Mouse (Mus musculus) T-helper 17 cell (primary cell): ENCODE results near the gene Cfap161.

Experiments
- in situ Hi-C, 2 experiments: fragments of 300-600 bp; cut with MboI, MseI; formaldehyde crosslinking; loops; 1 replicate in 1 of 2; 2 replicates in 1 of 2; pipeline ENCODE4 v1.15.1; 2025; ENCODE audit warnings: high pct_unique_total_duplicates in 2 of 2

Gene Cfap161

DNA sequence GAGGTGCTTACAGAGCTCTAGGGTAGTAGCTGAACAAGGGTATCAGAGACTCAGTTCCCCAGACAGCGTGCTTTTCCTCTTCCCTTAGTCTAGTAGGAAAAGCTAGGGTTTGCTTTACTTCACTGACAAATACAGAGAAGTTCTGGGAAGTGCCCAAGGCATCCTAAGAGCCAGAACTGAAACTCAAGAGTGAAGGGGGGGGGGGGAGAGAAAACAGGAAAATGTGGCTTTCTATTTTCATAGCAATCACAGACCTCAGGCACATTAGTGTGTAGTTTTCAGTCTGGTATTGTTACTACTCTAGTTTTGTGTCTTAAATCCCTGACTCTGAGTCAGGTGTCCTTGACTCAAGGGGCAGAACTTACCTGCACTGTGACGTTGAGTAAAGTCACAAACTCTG lies 7.3 kb upstream of the Cfap161 start:
- in situ Hi-C loops, result no loop called here

GRCm38 (mm10) chr7:83801483-83801875 lies 6.8 kb upstream of the Cfap161 start:
- in situ Hi-C loops, result no loop called here

DNA sequence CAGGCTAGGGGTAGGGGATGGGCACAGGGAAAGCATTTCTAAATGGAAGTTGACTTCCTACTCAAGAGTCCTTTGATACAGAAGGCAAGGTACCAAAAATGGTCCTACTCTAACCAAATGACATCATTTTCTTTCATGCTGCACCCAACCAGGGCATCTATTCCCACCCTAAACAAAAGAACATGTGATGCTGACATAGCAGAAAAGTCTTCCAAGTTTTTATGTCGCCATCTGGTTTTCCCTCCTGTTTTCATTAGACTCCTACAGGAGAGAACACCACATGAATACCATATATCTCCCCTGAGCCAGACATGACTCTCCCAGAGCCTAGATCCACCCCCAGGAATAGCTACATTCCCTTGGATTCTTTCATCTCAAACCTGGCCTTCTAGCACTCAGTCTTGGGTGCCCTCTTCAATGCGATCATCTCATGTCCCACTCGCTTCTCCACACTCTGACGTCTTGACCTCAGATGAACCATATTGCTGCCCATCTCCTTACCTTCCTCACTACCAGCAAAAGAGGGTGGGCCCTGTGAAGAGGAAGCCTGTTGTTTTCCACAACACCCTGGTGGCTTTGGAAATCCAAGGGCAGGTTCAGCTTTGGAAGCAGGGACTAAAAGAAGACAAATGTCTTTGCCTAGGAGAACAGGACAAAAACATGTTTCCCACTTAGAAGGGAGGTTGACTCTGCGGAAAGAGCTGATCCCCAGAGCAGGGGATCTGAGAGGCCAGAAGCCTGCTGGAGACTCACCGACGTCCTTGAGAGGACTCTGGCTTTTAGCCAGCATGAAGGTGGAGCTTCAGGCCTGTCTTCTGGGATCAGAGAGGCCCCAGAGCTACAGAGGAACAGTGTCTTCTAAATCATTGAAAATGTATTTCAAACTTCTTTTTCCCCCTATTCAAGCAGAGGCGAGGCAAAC lies 6.1 kb upstream of the Cfap161 start:
- in situ Hi-C loops, result no loop called here

DNA sequence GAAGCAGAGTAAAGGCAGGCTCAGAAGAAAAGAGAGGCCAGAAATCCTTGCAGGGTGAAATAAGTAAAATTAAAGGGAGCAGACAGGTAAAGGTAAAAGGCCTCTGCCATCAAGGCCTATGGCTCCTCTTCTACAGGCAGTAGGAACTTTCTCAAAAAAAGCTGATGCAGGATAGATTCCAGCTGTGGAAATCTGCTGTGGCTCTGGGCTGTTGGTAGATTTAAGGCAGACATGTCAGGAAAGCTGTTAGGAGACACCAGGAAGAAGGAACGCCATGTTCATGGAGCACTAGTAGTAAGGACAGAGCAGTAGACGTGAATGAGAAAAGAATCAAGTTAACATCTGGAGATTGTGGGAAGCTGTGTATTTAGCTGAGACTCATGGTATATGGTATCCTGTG lies 5.4 kb upstream of the Cfap161 start:
- in situ Hi-C loops, result no loop called here

DNA sequence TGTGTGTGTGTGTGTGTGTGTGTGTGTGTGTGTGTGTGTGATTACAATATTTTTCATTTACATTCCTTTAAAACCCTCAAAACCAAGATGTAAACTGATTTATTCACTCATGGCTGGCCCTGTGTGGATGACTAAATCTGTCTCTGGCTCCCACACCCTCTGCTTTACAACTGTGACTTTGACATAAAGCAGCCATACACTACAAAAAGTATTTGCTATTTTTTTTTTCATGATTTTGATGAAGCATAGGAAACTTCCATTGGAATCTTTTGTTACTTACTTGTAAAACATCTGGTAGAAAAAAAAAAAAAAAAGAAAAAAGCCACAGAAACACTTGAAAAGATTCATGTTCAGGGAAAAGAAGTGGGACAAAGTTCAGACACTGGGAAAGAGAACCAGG lies 3.3 kb upstream of the Cfap161 start:
- in situ Hi-C loops, result no loop called here

DNA sequence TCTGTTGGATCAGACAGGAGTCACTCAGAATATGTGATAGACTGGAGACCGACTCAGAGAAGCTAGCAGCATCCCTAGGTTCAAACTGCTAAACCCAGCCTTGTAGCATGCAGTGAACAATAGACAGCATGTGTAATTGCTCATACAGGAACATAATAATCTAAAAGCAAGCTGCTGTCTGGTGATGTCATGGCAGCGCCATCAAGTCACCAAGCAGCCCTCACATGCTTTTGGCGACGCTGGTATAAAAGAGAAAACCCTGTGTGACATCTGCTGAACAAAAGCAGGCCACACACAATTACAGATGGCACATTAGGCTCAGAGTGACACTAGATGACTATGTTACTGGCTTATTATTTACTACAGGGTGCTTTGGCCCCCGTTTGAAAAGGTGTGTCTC lies 1.5 kb upstream of the Cfap161 start:
- in situ Hi-C loops, result no loop called here

- in situ Hi-C loops, result no loop called here
Measured at GRCm38 (mm10) chr7:83794006-83794683, 535 bp downstream of the Cfap161 start.

DNA sequence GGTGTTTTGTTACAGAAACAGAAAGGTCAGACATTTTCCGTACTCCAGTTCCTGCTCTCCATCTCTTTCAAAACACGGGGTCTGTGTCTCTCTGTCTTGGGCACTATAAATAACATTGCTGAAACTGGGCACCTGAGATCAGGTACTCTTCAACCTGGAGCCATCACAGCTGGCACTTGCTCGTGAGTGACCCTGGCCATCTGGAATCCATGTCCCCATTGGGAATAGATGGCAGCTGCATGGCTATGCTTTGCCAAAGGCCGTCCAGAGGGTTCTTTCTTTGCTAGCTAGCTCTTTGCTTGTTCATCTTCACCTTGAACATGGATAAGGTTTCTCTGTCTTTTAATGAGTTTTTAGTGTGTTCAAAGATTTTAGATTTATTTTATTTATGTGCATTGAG lies 13.8 kb downstream of the Cfap161 start:
- in situ Hi-C loops, result no loop called here

- in situ Hi-C loops, result no loop called here
Measured at GRCm38 (mm10) chr7:83780026-83780425, 14.7 kb downstream of the Cfap161 start.

- in situ Hi-C loops, result no loop called here
Measured at GRCm38 (mm10) chr7:83779028-83779427, 15.7 kb downstream of the Cfap161 start.

DNA sequence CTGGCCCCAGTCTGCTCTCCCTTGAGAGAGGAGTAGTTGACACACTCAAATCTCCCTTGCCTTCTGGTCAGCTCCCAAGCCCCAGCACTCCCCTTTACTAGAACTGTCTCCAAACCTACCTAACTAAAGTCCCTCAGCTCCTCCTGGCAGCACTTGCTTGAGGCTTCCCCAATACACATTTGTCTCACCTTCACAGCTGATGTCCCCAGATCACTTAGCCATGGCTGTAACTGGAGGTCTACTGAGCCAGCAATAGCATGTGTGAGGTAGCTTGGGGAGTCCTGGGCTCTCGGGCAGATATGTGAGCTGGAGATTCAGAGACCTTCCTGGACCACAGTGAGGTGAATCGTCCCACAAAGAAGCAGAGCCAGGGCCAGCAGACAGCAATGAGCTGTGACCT lies 16.2 kb downstream of the Cfap161 start:
- in situ Hi-C loops, result no loop called here

GRCm38 (mm10) chr7:83774721-83775120 lies 20.0 kb downstream of the Cfap161 start:
- in situ Hi-C loops, result no loop called here

DNA sequence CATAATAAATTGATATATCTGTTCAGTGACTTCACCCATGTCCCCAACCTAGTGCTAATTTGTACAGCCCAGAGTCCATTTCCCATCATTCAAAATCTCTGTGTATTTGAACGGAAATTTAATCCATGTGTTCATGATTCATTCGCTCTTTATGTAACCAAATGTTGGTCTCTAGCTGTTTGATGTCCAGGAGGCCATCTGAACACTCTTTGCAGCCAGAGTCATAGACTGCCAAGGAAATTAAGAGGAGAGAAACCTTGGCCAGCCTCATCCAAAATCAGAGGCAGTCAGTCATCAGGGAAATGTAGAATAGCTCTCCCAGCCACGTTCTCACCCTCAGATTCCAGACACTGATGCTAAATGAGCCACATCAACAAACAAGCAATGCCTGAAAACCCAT lies 31.0 kb downstream of the Cfap161 start:
- in situ Hi-C loops, result no loop called here

GRCm38 (mm10) chr7:83762336-83762735 lies 32.3 kb downstream of the Cfap161 start:
- in situ Hi-C loops, result no loop called here

- in situ Hi-C loops, result loop anchor here in 1 of 2 experiments (10.0 kb wide), 1 partner anchor 1136 kb away; no protein-coding TSS in a partner anchor
Measured at GRCm38 (mm10) chr7:83751055-83751454, 43.6 kb downstream of the Cfap161 start.

GRCm38 (mm10) chr7:83748405-83748804 lies 46.3 kb downstream of the Cfap161 start:
- in situ Hi-C loops, result no loop called here

GRCm38 (mm10) chr7:83746107-83746687 lies 48.5 kb downstream of the Cfap161 start:
- in situ Hi-C loops, result no loop called here

GRCm38 (mm10) chr7:83745413-83746106 lies 49.1 kb downstream of the Cfap161 start, which contains the start of gene Il16:
Gene Il16, minus strand, starts transcription at chr7:83745726.
- in situ Hi-C loops, result no loop called here

- in situ Hi-C loops, result no loop called here
Measured at GRCm38 (mm10) chr7:83745065-83745412, 49.6 kb downstream of the Cfap161 start.

DNA sequence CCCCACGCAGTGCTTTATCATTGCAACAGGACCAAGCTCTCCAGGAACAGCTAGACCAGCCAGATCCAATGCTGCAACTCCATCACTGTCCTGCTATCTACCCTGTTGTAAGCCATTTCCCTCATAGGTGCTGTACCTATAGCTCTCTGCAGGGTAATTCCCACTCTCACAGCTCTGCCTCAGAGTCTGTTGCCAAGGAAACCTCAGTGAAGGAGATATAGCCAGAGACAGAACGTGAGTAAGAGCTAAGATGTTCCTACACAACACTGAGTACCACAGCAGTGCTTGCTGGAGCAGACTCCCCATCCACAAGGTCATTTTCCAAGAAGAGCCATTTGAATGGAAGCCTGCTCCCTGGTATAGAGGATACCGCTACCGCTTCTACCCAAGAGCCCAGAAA lies 50.4 kb downstream of the Cfap161 start:
- in situ Hi-C loops, result no loop called here

DNA sequence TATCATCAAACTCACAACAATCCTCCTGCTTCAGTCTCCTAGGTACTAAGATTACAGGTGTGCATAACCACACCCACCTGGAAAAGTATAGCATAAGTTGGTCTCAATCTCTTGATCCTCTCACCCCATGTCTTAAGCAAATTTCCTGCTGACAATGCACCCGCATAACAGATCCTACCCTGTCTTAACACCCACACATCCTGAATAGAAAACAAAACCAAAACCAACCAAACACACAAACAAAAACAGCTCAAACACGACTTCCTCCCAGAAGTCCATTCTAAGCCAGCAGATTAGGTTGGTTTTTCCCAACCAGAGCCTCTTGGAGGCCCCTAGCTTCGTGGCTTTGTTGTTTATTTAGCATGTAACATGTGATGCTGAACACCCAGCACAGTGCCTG lies 52.0 kb downstream of the Cfap161 start:
- in situ Hi-C loops, result no loop called here

DNA sequence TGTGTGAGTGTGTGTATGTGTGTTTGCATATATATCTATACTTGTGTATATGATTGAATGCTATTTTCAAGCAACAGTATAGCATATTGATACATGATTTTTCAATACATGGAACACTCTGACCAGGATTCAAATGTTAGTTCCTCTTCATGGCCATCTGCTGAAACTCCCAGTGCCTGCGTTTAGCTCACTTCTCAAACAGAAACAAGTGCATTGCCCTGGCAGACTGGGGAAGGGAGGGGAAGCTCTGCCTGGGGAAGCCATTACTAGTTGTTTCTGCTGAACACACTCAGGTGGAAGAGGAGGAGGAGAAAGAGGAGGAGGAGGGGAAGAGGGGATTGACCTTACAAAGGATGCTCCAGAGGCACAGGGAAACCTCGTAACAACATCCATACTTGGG lies 52.7 kb downstream of the Cfap161 start:
- in situ Hi-C loops, result no loop called here
